Mouse (Mus musculus): ENCODE results near the gene Efcab12. TPM values are rescaled to one million over a fixed set of nuclear protein-coding genes. Genes with fewer than 3 reads are reported as not detected.

The Efcab12 gene
- total RNA-seq (2014; fragmentation: Nextera tagmentation), result 0.90 TPM in 1 of 2 replicates, not detected in the other
- 0.06 and 0.27 TPM in 2 replicates for total RNA-seq (2017)
- polyA plus RNA-seq (2012), result not detected in 2 replicates

- ATAC-seq (ENCODE audit: extremely low read depth, insufficient number of reproducible peaks, low FRiP score, poor library complexity, severe bottlenecking) (peak; percentile 82), DNase-seq (ENCODE audit: low spot score) (peak; percentile 29)
- Histone ChIP-seq H3K27me3 (ENCODE audit: insufficient read depth, low read length) (no peaks in the 10 kb centered on the region), H3K36me3 (replicated peaks) (peaks cover 31% of the 10 kb centered on the region), H3K4me3 (ENCODE audit: low read depth, low read length) (no peak within 1 kb of the TSS; the same call in 1 of the 2 replicates), H3K4me1 (ENCODE audit: insufficient read depth, low read depth, low read length) (peaks cover 19% of the 10 kb centered on the region), H3K9me3 (replicated peaks) (no peaks in the 10 kb centered on the region)
- TF ChIP-seq CTCF (IDR thresholded peaks at IDR 0.05; ENCODE audit: low read depth, low read length), result no peak
- TF ChIP-seq TAL1 (conservative IDR thresholded peaks at IDR 0.05; ENCODE audit: low read depth, low read length), result no peak
- TF ChIP-seq POLR2AphosphoS5 (IDR thresholded peaks at IDR 0.05; ENCODE audit: insufficient replicate concordance, low read depth, low read length), result no peak
- no peak for TF ChIP-seq GATA2 (IDR thresholded peaks at IDR 0.05; ENCODE audit: borderline replicate concordance, low read depth, low read length)
- TF ChIP-seq GATA1 (IDR thresholded peaks at IDR 0.05; ENCODE audit: borderline replicate concordance, low read length), result no peak
Observed at GRCm38 (mm10) chr6:115838161-115838597, at the start of gene Efcab12. Efcab12 (minus strand) TSS chr6:115838412.

DNA sequence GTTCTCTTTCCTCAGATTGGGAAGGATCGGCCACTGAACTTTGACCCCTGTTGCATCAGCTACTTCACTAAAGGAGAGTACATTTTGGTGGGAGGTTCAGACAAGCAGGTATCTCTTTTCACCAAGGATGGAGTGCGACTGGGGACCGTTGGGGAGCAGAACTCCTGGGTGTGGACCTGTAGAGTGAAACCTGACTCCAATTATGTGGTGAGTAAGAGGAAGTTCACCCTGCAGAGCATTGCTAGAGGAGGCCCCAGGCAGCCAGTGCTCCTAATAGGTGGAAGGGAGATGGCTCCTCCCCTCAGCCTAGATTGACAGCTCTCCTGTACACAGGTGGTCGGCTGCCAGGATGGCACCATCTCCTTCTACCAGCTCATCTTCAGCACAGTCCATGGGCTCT lies 48.7 kb upstream of the Efcab12 start:
- Histone ChIP-seq H3K36me3 (replicated peaks) (peaks cover 7% of the 10 kb centered on the region), H3K4me3 (ENCODE audit: low read depth, low read length) (no peak overlapping the region), H3K27me3 (ENCODE audit: insufficient read depth, low read length) (no peaks in the 10 kb centered on the region; the same call in 1 of the 2 replicates), H3K4me1 (ENCODE audit: insufficient read depth, low read depth, low read length) (peaks cover 8% of the 10 kb centered on the region), H3K9me3 (replicated peaks) (no peaks in the 10 kb centered on the region)
- no peak for TF ChIP-seq POLR2AphosphoS5 (IDR thresholded peaks at IDR 0.05; ENCODE audit: insufficient replicate concordance, low read depth, low read length)
- TF ChIP-seq GATA2 (IDR thresholded peaks at IDR 0.05; ENCODE audit: borderline replicate concordance, low read depth, low read length), result no peak
- TF ChIP-seq GATA1 (IDR thresholded peaks at IDR 0.05; ENCODE audit: borderline replicate concordance, low read length), result no peak
- no peak for TF ChIP-seq CTCF (IDR thresholded peaks at IDR 0.05; ENCODE audit: low read depth, low read length)
- no peak for TF ChIP-seq TAL1 (conservative IDR thresholded peaks at IDR 0.05; ENCODE audit: low read depth, low read length)
- peak; percentile 37 for DNase-seq (ENCODE audit: low spot score)
- peak; percentile 60 for ATAC-seq (ENCODE audit: extremely low read depth, insufficient number of reproducible peaks, low FRiP score, poor library complexity, severe bottlenecking)

- Histone ChIP-seq H3K9me3 (replicated peaks) (no peaks in the 10 kb centered on the region), H3K4me1 (ENCODE audit: insufficient read depth, low read depth, low read length) (peaks cover 8% of the 10 kb centered on the region), H3K4me3 (ENCODE audit: low read depth, low read length) (no peak overlapping the region), H3K36me3 (replicated peaks) (peaks cover 7% of the 10 kb centered on the region), H3K27me3 (ENCODE audit: insufficient read depth, low read length) (no peaks in the 10 kb centered on the region; the same call in 1 of the 2 replicates)
- no peak for DNase-seq (ENCODE audit: low spot score)
- no peak for ATAC-seq (ENCODE audit: extremely low read depth, insufficient number of reproducible peaks, low FRiP score, poor library complexity, severe bottlenecking)
- TF ChIP-seq CTCF (IDR thresholded peaks at IDR 0.05; ENCODE audit: low read depth, low read length), result no peak
- TF ChIP-seq GATA2 (IDR thresholded peaks at IDR 0.05; ENCODE audit: borderline replicate concordance, low read depth, low read length), result no peak
- TF ChIP-seq GATA1 (IDR thresholded peaks at IDR 0.05; ENCODE audit: borderline replicate concordance, low read length), result no peak
- TF ChIP-seq TAL1 (conservative IDR thresholded peaks at IDR 0.05; ENCODE audit: low read depth, low read length), result no peak
- TF ChIP-seq POLR2AphosphoS5 (IDR thresholded peaks at IDR 0.05; ENCODE audit: insufficient replicate concordance, low read depth, low read length), result no peak
Observed at GRCm38 (mm10) chr6:115884018-115884417, 45.8 kb upstream of the Efcab12 start.

DNA sequence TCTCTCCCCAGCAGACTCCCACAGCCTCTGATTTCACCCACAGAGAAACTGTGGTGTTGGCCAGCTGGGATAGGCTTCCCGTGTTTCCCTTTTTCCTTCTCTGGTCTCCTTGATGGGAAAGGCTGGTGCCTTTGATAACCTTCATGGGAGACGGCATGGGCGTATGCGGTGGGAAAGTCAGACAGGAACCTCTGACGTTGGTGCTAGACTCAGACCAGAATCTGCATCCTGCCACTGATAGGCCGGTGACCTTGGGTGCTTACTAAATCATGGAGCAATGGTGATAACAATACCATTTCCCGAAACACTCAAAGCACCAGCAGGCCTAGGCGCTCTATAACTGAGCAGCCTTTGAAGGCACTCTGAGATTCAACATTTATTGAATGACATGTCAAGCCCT lies 42.5 kb upstream of the Efcab12 start:
- no peaks in the 10 kb centered on the region for H3K4me1 ChIP-seq (ENCODE audit: insufficient read depth, low read depth, low read length)
- no peak for ATAC-seq (ENCODE audit: extremely low read depth, insufficient number of reproducible peaks, low FRiP score, poor library complexity, severe bottlenecking)
- no peaks in the 10 kb centered on the region for H3K9me3 ChIP-seq (replicated peaks)
- DNase-seq (ENCODE audit: low spot score), result no peak
- no peak overlapping the region for H3K4me3 ChIP-seq (ENCODE audit: low read depth, low read length)
- H3K36me3 ChIP-seq (replicated peaks), result no peaks in the 10 kb centered on the region
- no peaks in the 10 kb centered on the region; the same call in 1 of the 2 replicates for H3K27me3 ChIP-seq (ENCODE audit: insufficient read depth, low read length)
- TF ChIP-seq GATA1 (IDR thresholded peaks at IDR 0.05; ENCODE audit: borderline replicate concordance, low read length) (no peak), GATA2 (IDR thresholded peaks at IDR 0.05; ENCODE audit: borderline replicate concordance, low read depth, low read length) (no peak), CTCF (IDR thresholded peaks at IDR 0.05; ENCODE audit: low read depth, low read length) (no peak), POLR2AphosphoS5 (IDR thresholded peaks at IDR 0.05; ENCODE audit: insufficient replicate concordance, low read depth, low read length) (no peak), TAL1 (conservative IDR thresholded peaks at IDR 0.05; ENCODE audit: low read depth, low read length) (no peak)

- DNase-seq (ENCODE audit: low spot score) (no peak), ATAC-seq (ENCODE audit: extremely low read depth, insufficient number of reproducible peaks, low FRiP score, poor library complexity, severe bottlenecking) (no peak)
- no peaks in the 10 kb centered on the region for H3K36me3 ChIP-seq (replicated peaks)
- no peaks in the 10 kb centered on the region for H3K9me3 ChIP-seq (replicated peaks)
- no peak overlapping the region for H3K4me3 ChIP-seq (ENCODE audit: low read depth, low read length)
- TF ChIP-seq GATA2 (IDR thresholded peaks at IDR 0.05; ENCODE audit: borderline replicate concordance, low read depth, low read length) (no peak), POLR2AphosphoS5 (IDR thresholded peaks at IDR 0.05; ENCODE audit: insufficient replicate concordance, low read depth, low read length) (no peak), GATA1 (IDR thresholded peaks at IDR 0.05; ENCODE audit: borderline replicate concordance, low read length) (no peak), CTCF (IDR thresholded peaks at IDR 0.05; ENCODE audit: low read depth, low read length) (no peak), TAL1 (conservative IDR thresholded peaks at IDR 0.05; ENCODE audit: low read depth, low read length) (no peak)
- no peaks in the 10 kb centered on the region; the same call in 1 of the 2 replicates for H3K27me3 ChIP-seq (ENCODE audit: insufficient read depth, low read length)
- no peaks in the 10 kb centered on the region for H3K4me1 ChIP-seq (ENCODE audit: insufficient read depth, low read depth, low read length)
Observed at GRCm38 (mm10) chr6:115879736-115880135, 41.5 kb upstream of the Efcab12 start.

- Histone ChIP-seq H3K27me3 (ENCODE audit: insufficient read depth, low read length) (no peaks in the 10 kb centered on the region; the same call in 1 of the 2 replicates), H3K9me3 (replicated peaks) (no peaks in the 10 kb centered on the region), H3K4me3 (ENCODE audit: low read depth, low read length) (no peak overlapping the region), H3K4me1 (ENCODE audit: insufficient read depth, low read depth, low read length) (no peaks in the 10 kb centered on the region), H3K36me3 (replicated peaks) (no peaks in the 10 kb centered on the region)
- TF ChIP-seq CTCF (IDR thresholded peaks at IDR 0.05; ENCODE audit: low read depth, low read length), result no peak
- no peak for TF ChIP-seq POLR2AphosphoS5 (IDR thresholded peaks at IDR 0.05; ENCODE audit: insufficient replicate concordance, low read depth, low read length)
- no peak for TF ChIP-seq GATA1 (IDR thresholded peaks at IDR 0.05; ENCODE audit: borderline replicate concordance, low read length)
- no peak for TF ChIP-seq GATA2 (IDR thresholded peaks at IDR 0.05; ENCODE audit: borderline replicate concordance, low read depth, low read length)
- no peak for TF ChIP-seq TAL1 (conservative IDR thresholded peaks at IDR 0.05; ENCODE audit: low read depth, low read length)
- no peak for DNase-seq (ENCODE audit: low spot score)
- ATAC-seq (ENCODE audit: extremely low read depth, insufficient number of reproducible peaks, low FRiP score, poor library complexity, severe bottlenecking), result no peak
Observed at GRCm38 (mm10) chr6:115878694-115879093, 40.5 kb upstream of the Efcab12 start.
